In the genomic region with DNA sequence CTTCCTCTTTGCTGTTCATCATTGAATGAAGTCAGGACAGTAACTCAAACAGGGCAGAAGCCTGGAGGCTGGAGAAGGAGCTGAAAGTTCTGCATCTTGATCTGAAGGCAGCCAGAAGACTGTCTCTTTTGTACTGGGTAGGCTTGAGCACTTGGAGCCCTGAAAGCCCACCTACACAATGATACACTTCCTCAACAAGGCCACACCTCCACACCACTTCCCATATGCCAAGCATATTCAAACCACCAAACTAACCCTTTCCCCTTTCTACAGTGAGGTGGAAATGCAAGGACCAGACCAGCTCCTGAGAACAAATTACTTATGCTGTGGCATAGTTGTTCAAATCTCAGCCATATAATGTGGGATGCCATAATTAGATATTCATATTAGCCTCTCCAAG, we compare ENCODE assay signal across 36 mouse cellular contexts. TPM values are rescaled to one million over a fixed set of nuclear protein-coding genes. Genes with fewer than 3 reads are reported as not detected.
A peak's percentile ranks its signal among the peaks of the same experiment; 100 is the strongest.
DNase-seq lines count a peak whose midpoint lies in the region; ATAC-seq and TF ChIP-seq lines count a peak whose summit lies in the region.
"Had no signal": no experiment of that assay in that cellular context is flagged by ENCODE, and none has a peak within 500 bp of the region (broad histone marks: within the 10 kb centered on the region; RNA-seq: fewer than 3 reads in every experiment).

No protein-coding gene starts in this region.

- peak; percentile 14 to 31 for DNase-seq in spleen, adult 2 months (ENCODE audit: low read depth in 1 of 2, low spot score in 2 of 2)
- no peak for DNase-seq in spleen, adult 12 weeks (ENCODE audit: low spot score)
- peak; percentile 11 to 18 for DNase-seq in monocyte, adult 2 months (ENCODE audit: low read depth in 1 of 2, low spot score in 2 of 2)
- no peak for DNase-seq in gastrocnemius, adult 18-20 months (ENCODE audit: low spot score)
- no peak for DNase-seq in kidney, postnatal 14 days
- no peak for DNase-seq in adrenal gland, postnatal 36 days
- DNase-seq: adrenal gland, postnatal 14 days; cerebellum, adult 11-12 months; cerebellum, adult 9-11 months; gastrocnemius, postnatal 10 days; kidney, adult 8-10 months; kidney, postnatal 10 days; liver; spleen, adult 18-20 months had no signal

- no peak for TF ChIP-seq CTCF in spleen, adult 2 months (IDR thresholded peaks at IDR 0.05; ENCODE audit: extremely low read depth, insufficient read depth, insufficient read length, insufficient replicate concordance)

- H3K36me3 ChIP-seq in spleen, adult 2 months (ENCODE audit: control insufficient read depth, insufficient read depth, low read length) = no peaks in the 10 kb centered on the region
- H3K36me3 ChIP-seq: embryonic facial prominence, embryonic 13.5 days; forebrain, embryonic 10.5 days; forebrain, embryonic 15.5 days; G1E; hindbrain, embryonic 12.5 days; intestine, embryonic 15.5 days; liver, embryonic 15.5 days; neural tube, embryonic 13.5 days; stomach, embryonic 15.5 days had no signal

- no peak overlapping the region for H3K27ac ChIP-seq in spleen, adult 2 months (ENCODE audit: insufficient read depth, low read length)
- H3K27ac ChIP-seq: embryonic facial prominence, embryonic 13.5 days; forebrain, embryonic 10.5 days; forebrain, embryonic 15.5 days; hindbrain, embryonic 12.5 days; hindbrain, postnatal 0 days; intestine, embryonic 15.5 days; liver, embryonic 15.5 days; neural tube, embryonic 13.5 days; stomach, embryonic 15.5 days had no signal

- H3K4me1 ChIP-seq in spleen, adult 2 months (ENCODE audit: control insufficient read depth, insufficient read depth, insufficient read length) = no peaks in the 10 kb centered on the region; the same call in 1 of the 2 replicates
- H3K4me1 ChIP-seq: embryonic facial prominence, embryonic 13.5 days; forebrain, embryonic 10.5 days; forebrain, embryonic 15.5 days; hindbrain, embryonic 12.5 days; intestine, embryonic 15.5 days; liver, embryonic 15.5 days; neural tube, embryonic 13.5 days; stomach, embryonic 15.5 days had no signal

- ATAC-seq in common myeloid progenitor, adult 5-6 weeks (replicated peaks; ENCODE audit: low read depth, poor library complexity, severe bottlenecking) = peak; percentile 99
- ATAC-seq: forebrain, embryonic 15.5 days; hindbrain, postnatal 0 days; intestine, embryonic 15.5 days; midbrain, embryonic 16.5 days had no signal

- no peak for TF ChIP-seq POLR2A in spleen, adult 2 months (IDR thresholded peaks at IDR 0.05; ENCODE audit: low read depth, low read length)

- H3K27me3 ChIP-seq in spleen, adult 2 months (ENCODE audit: control insufficient read depth, insufficient read depth, low read length) = no peaks in the 10 kb centered on the region
- H3K27me3 ChIP-seq: embryonic facial prominence, embryonic 13.5 days; forebrain, embryonic 15.5 days; hindbrain, embryonic 12.5 days; intestine, embryonic 15.5 days; liver, embryonic 15.5 days; neural tube, embryonic 13.5 days; stomach, embryonic 15.5 days had no signal

- no peak overlapping the region for H3K4me3 ChIP-seq in spleen, adult 2 months (ENCODE audit: extremely low read depth, insufficient read depth, insufficient read length)
- H3K4me3 ChIP-seq: embryonic facial prominence, embryonic 13.5 days; forebrain, embryonic 10.5 days; forebrain, embryonic 15.5 days; hindbrain, embryonic 12.5 days; intestine, embryonic 15.5 days; liver, embryonic 15.5 days; neural tube, embryonic 13.5 days; stomach, embryonic 15.5 days had no signal

RNA-seq across cellular contexts. Expression of a gene that starts 46.8 kb away (rescaled TPM):
- not detected in 2 replicates for polyA plus RNA-seq in spleen, adult 2 months (2012; rRNA removed)
- not detected in 2 replicates for total RNA-seq in common myeloid progenitor, adult 5-6 weeks (2017)
- not detected for total RNA-seq in gastrocnemius, adult 18-20 months (2021)
- not detected for total RNA-seq in adrenal gland, postnatal 36 days (2021)
- total RNA-seq: adrenal gland, postnatal 14 days; gastrocnemius, postnatal 10 days; heart, postnatal 25 days; hindbrain, postnatal 0 days; layer of hippocampus, postnatal 10 days; left cerebral cortex, adult 18-20 months; left cerebral cortex, postnatal 14 days had no signal
- polyA plus RNA-seq: C2C12; embryonic facial prominence, embryonic 13.5 days; forebrain, embryonic 10.5 days; forebrain, embryonic 15.5 days; G1E; gonadal fat pad, adult 2 months; heart, embryonic 14.5 days; hindbrain, embryonic 12.5 days; hindbrain, postnatal 0 days; intestine, embryonic 15.5 days; limb, embryonic 11.5 days; liver, embryonic 15.5 days; lung, embryonic 16.5 days; midbrain, embryonic 11.5 days; midbrain, embryonic 16.5 days; neural tube, embryonic 13.5 days; stomach, embryonic 15.5 days had no signal

Comparison
In these comparisons a context has a peak if more than half of its experiments do, and no peak if none do; other contexts are left out.
1. DNase-seq: peak in spleen, adult 2 months (2 of 2) and monocyte, adult 2 months (2 of 2); none in spleen, adult 12 weeks (single experiment), gastrocnemius, adult 18-20 months (single experiment), kidney, postnatal 14 days (single experiment) and adrenal gland, postnatal 36 days (0 of 2).